Mouse (Mus musculus): Measurements from ENCODE around the gene Cyp3a11. TPM values are rescaled to one million over a fixed set of nuclear protein-coding genes. Genes with fewer than 3 reads are reported as not detected.
"Not testable (repeated sequence)": the region's sequence is repeated elsewhere in the genome, so short reads cannot be mapped to it uniquely, and the experiment has no call there.

Cyp3a11 gene
- polyA plus RNA-seq (2015; fragmentation: Nextera tagmentation; extraction: Ambion mirVana), result 0.21 and 0.27 TPM in 2 replicates

- no peak within 1 kb of the TSS for H3K27ac ChIP-seq
- no peak within 1 kb of the TSS for H3K9ac ChIP-seq
- no peaks in the 10 kb centered on the region for H3K36me3 ChIP-seq
- no peaks in the 10 kb centered on the region for H3K4me1 ChIP-seq
- no peaks in the 10 kb centered on the region for H3K27me3 ChIP-seq
- H3K4me2 ChIP-seq, result no peak within 1 kb of the TSS
- no peak within 1 kb of the TSS for H3K4me3 ChIP-seq (replicated peaks)
- peaks cover 10% of the 10 kb centered on the region; the same call in 1 of the 2 replicates for H3K9me3 ChIP-seq (replicated peaks)
- ATAC-seq (replicated peaks; ENCODE audit: low FRiP score), result no peak
- 84% methylated on average over 3 of the region's 3 CpGs for WGBS
Measured at GRCm38 (mm10) chr5:145879688-145880087, at the start of gene Cyp3a11. TSS of gene Cyp3a11 (minus strand) at chr5:145879964.

GRCm38 (mm10) chr5:145912912-145913311, 33.1 kb upstream of the Cyp3a11 start:
- Histone ChIP-seq H3K4me3 (replicated peaks) (no peak overlapping the region), H3K9me3 (replicated peaks) (peaks cover 33% of the 10 kb centered on the region), H3K36me3 (no peaks in the 10 kb centered on the region), H3K9ac (no peak overlapping the region), H3K27ac (no peak overlapping the region), H3K4me2 (no peak overlapping the region), H3K4me1 (no peaks in the 10 kb centered on the region), H3K27me3 (no peaks in the 10 kb centered on the region)
- no peak for ATAC-seq (replicated peaks; ENCODE audit: low FRiP score)

GRCm38 (mm10) chr5:145911781-145912180, 32.0 kb upstream of the Cyp3a11 start:
- no peak for ATAC-seq (replicated peaks; ENCODE audit: low FRiP score)
- Histone ChIP-seq H3K27ac (no peak overlapping the region), H3K36me3 (no peaks in the 10 kb centered on the region), H3K27me3 (no peaks in the 10 kb centered on the region), H3K4me2 (no peak overlapping the region), H3K9me3 (replicated peaks) (peaks cover 27% of the 10 kb centered on the region; the same call in 1 of the 2 replicates), H3K4me1 (no peaks in the 10 kb centered on the region), H3K9ac (no peak overlapping the region), H3K4me3 (replicated peaks) (no peak overlapping the region)

- ATAC-seq (replicated peaks; ENCODE audit: low FRiP score); H3K27me3 ChIP-seq; H3K4me1 ChIP-seq; H3K36me3 ChIP-seq; H3K27ac ChIP-seq; H3K4me3 ChIP-seq (replicated peaks); H3K4me2 ChIP-seq; H3K9ac ChIP-seq: not testable (repeated sequence)
- WGBS, result 90% methylated on average over 2 of the region's 2 CpGs
- H3K9me3 ChIP-seq (replicated peaks), result peaks cover 17% of the 10 kb centered on the region; the same call in 1 of the 2 replicates
Measured at GRCm38 (mm10) chr5:145906937-145907336, 27.2 kb upstream of the Cyp3a11 start.

GRCm38 (mm10) chr5:145904535-145904934, 24.8 kb upstream of the Cyp3a11 start:
- ATAC-seq (replicated peaks; ENCODE audit: low FRiP score), result no peak
- H3K27ac ChIP-seq, result no peak overlapping the region
- no peaks in the 10 kb centered on the region for H3K4me1 ChIP-seq
- H3K36me3 ChIP-seq, result no peaks in the 10 kb centered on the region
- H3K4me3 ChIP-seq (replicated peaks), result no peak overlapping the region
- peaks cover 22% of the 10 kb centered on the region; the same call in 1 of the 2 replicates for H3K9me3 ChIP-seq (replicated peaks)
- no peaks in the 10 kb centered on the region for H3K27me3 ChIP-seq
- WGBS, result 88% methylated on average over 1 of the region's 1 CpGs
- no peak overlapping the region for H3K4me2 ChIP-seq
- no peak overlapping the region for H3K9ac ChIP-seq

GRCm38 (mm10) chr5:145903349-145903748, 23.6 kb upstream of the Cyp3a11 start:
- Histone ChIP-seq H3K4me3 (replicated peaks) (no peak overlapping the region), H3K4me2 (no peak overlapping the region), H3K27ac (no peak overlapping the region), H3K4me1 (no peaks in the 10 kb centered on the region), H3K36me3 (no peaks in the 10 kb centered on the region), H3K9ac (no peak overlapping the region), H3K9me3 (replicated peaks) (peaks cover 20% of the 10 kb centered on the region; the same call in 1 of the 2 replicates), H3K27me3 (no peaks in the 10 kb centered on the region)
- no peak for ATAC-seq (replicated peaks; ENCODE audit: low FRiP score)
- WGBS, result 100% methylated on average over 1 of the region's 1 CpGs

GRCm38 (mm10) chr5:145900436-145900990, 20.7 kb upstream of the Cyp3a11 start:
- Histone ChIP-seq H3K27me3 (no peaks in the 10 kb centered on the region), H3K4me3 (replicated peaks) (no peak overlapping the region), H3K27ac (no peak overlapping the region), H3K36me3 (no peaks in the 10 kb centered on the region), H3K9me3 (replicated peaks) (peaks cover 19% of the 10 kb centered on the region; the same call in 1 of the 2 replicates), H3K4me2 (no peak overlapping the region), H3K4me1 (no peaks in the 10 kb centered on the region), H3K9ac (no peak overlapping the region)
- no peak for ATAC-seq (replicated peaks; ENCODE audit: low FRiP score)
- WGBS, result 58% methylated on average over 2 of the region's 2 CpGs

GRCm38 (mm10) chr5:145897271-145897670, 17.5 kb upstream of the Cyp3a11 start:
- H3K4me2 ChIP-seq, result no peak overlapping the region
- H3K4me3 ChIP-seq (replicated peaks), result no peak overlapping the region
- H3K27ac ChIP-seq, result no peak overlapping the region
- H3K9me3 ChIP-seq (replicated peaks), result peaks cover 13% of the 10 kb centered on the region; the same call in 1 of the 2 replicates
- no peaks in the 10 kb centered on the region for H3K4me1 ChIP-seq
- no peaks in the 10 kb centered on the region for H3K27me3 ChIP-seq
- H3K36me3 ChIP-seq, result no peaks in the 10 kb centered on the region
- ATAC-seq (replicated peaks; ENCODE audit: low FRiP score), result no peak
- H3K9ac ChIP-seq, result no peak overlapping the region
- 79% methylated on average over 1 of the region's 1 CpGs for WGBS

- ATAC-seq (replicated peaks; ENCODE audit: low FRiP score), result no peak
- H3K9me3 ChIP-seq (replicated peaks), result peaks cover 11% of the 10 kb centered on the region
- H3K36me3 ChIP-seq, result no peaks in the 10 kb centered on the region
- H3K4me3 ChIP-seq (replicated peaks), result no peak overlapping the region
- no peak overlapping the region for H3K27ac ChIP-seq
- H3K27me3 ChIP-seq, result no peaks in the 10 kb centered on the region
- H3K9ac ChIP-seq, result no peak overlapping the region
- H3K4me1 ChIP-seq, result no peaks in the 10 kb centered on the region
- no peak overlapping the region for H3K4me2 ChIP-seq
Measured at GRCm38 (mm10) chr5:145881207-145881606, 1.4 kb upstream of the Cyp3a11 start.

- not testable (repeated sequence) for H3K9ac ChIP-seq; H3K27me3 ChIP-seq; H3K27ac ChIP-seq; H3K4me1 ChIP-seq; H3K4me3 ChIP-seq (replicated peaks); H3K4me2 ChIP-seq; H3K36me3 ChIP-seq; ATAC-seq (replicated peaks; ENCODE audit: low FRiP score)
- peaks cover 20% of the 10 kb centered on the region for H3K9me3 ChIP-seq (replicated peaks)
Measured at GRCm38 (mm10) chr5:145867433-145867832, 12.3 kb downstream of the Cyp3a11 start.

GRCm38 (mm10) chr5:145805796-145806195, 74.0 kb downstream of the Cyp3a11 start, which contains the start of gene Cyp3a44:
TSS of gene Cyp3a44 (minus strand) at chr5:145805874.
- H3K4me3 ChIP-seq (replicated peaks); H3K27ac ChIP-seq: not testable (repeated sequence)

More at GRCm38 (mm10) chr5:145805796-145806195, 74.0 kb downstream of the Cyp3a11 start, which contains the start of gene Cyp3a44:
- not testable (repeated sequence) for H3K4me2 ChIP-seq; ATAC-seq (replicated peaks; ENCODE audit: low FRiP score); H3K27me3 ChIP-seq; H3K36me3 ChIP-seq; H3K4me1 ChIP-seq; H3K9ac ChIP-seq
- H3K9me3 ChIP-seq (replicated peaks), result peaks cover 13% of the 10 kb centered on the region; the same call in 1 of the 2 replicates
- WGBS, result 66% methylated on average over 2 of the region's 2 CpGs
